Mouse (Mus musculus): ENCODE measurements at regions not wholly inside any gene's neighbourhood (a gene's known extent, or its start where the extent isn't known, plus 50 kb on each side); places are given as distances from the start of the nearest gene placed in this dataset.

DNA sequence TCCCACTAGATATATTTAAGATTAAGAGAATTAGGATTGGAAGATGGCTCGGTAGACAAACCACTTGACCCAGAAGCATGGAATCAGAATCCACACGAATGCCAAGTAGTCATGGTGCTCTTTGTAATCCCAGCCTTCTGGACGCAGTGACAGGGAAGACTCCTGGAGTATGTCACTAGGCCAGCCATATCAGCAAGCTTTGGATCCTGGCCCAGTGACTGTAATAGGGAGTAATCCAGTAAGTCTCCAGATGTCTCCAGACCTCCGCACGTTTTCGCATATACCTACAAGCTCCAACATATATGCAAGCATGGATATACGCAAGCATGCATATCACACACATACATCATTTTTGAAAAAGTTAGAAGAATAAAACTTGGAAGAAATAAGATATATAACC is 73.9 kb upstream of the H2afz start:
- Histone ChIP-seq H3K4me2 (replicated peaks; ENCODE audit: low read depth, low read length, severe bottlenecking) (no peak overlapping the region), H3K36me3 (ENCODE audit: control insufficient read depth, insufficient read depth, low read length) (no peaks in the 10 kb centered on the region), H3K9me3 (ENCODE audit: control insufficient read depth, low read length) (no peaks in the 10 kb centered on the region), H3K4me1 (ENCODE audit: control insufficient read depth, insufficient read depth, low read length) (no peaks in the 10 kb centered on the region), H3K9ac (ENCODE audit: low read depth, low read length, severe bottlenecking) (no peak overlapping the region), H3K27me3 (ENCODE audit: control insufficient read depth, insufficient read depth, low read length) (no peaks in the 10 kb centered on the region), H3K4me3 (replicated peaks; ENCODE audit: low read length) (no peak overlapping the region), H3K27ac (replicated peaks; ENCODE audit: low read depth, low read length) (no peak overlapping the region)
- ATAC-seq (ENCODE audit: low FRiP score, low read depth) (no peak), DNase-seq (ENCODE audit: low spot score) (no peak)
- no peak for TF ChIP-seq POLR2A (IDR thresholded peaks at IDR 0.05; ENCODE audit: borderline replicate concordance, extremely low read depth, insufficient read depth, insufficient read length)
- 91% methylated on average over 7 of the region's 7 CpGs for WGBS

DNA sequence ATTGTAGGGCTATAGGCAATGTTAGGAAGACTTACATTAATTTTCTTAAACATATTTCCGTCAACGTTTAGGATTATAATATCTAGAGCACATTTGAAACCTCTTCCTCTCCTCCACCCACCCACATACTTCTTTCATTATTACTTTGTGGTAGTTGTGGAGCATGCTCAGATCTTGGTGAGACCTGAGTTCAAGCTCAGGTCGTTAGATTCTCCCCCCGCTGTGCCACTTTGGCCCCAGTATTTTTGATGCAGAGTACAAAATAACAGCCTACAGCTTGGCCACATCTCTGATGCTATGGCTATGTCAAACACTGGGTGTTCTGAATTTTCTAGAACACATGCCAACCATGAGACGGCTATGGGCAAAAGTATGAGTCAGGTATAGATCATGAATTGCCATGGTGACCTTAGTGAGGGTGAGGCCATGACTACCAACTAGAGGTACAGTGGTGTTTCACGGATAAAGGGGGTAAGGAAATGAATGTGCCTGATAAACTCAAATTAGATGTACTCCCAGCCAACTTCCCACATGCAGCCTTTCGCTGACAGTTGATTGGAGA is 68.5 kb upstream of the H2afz start:
- Histone ChIP-seq H3K27ac (replicated peaks; ENCODE audit: low read depth, low read length) (no peak overlapping the region), H3K9ac (ENCODE audit: low read depth, low read length, severe bottlenecking) (no peak overlapping the region), H3K4me2 (replicated peaks; ENCODE audit: low read depth, low read length, severe bottlenecking) (no peak overlapping the region), H3K27me3 (ENCODE audit: control insufficient read depth, insufficient read depth, low read length) (no peaks in the 10 kb centered on the region), H3K9me3 (ENCODE audit: control insufficient read depth, low read length) (no peaks in the 10 kb centered on the region), H3K4me1 (ENCODE audit: control insufficient read depth, insufficient read depth, low read length) (no peaks in the 10 kb centered on the region), H3K4me3 (replicated peaks; ENCODE audit: low read length) (no peak overlapping the region), H3K36me3 (ENCODE audit: control insufficient read depth, insufficient read depth, low read length) (no peaks in the 10 kb centered on the region)
- DNase-seq (ENCODE audit: low spot score) (no peak), ATAC-seq (ENCODE audit: low FRiP score, low read depth) (no peak)
- 86% methylated on average over 7 of the region's 7 CpGs for WGBS
- no peak for TF ChIP-seq POLR2A (IDR thresholded peaks at IDR 0.05; ENCODE audit: borderline replicate concordance, extremely low read depth, insufficient read depth, insufficient read length)

DNA sequence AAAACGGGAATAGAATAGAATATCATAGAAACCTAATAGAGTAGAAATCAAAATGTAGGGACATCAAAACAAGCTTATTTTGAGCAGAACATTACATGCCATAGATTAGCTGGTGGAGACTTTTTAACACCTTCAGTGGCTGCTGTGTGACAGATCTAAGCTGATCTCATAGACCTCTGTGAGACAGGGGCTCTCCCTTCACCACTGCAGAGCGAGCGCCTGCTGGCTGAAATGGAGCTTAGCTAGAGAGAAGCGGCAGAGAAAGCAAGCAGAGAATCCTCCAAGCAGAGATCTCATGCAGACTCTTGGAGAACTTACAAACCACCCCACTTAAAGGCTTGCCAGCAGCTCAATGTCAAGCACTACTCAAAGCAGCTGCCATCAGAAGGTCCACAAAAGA is 65.5 kb upstream of the H2afz start:
- H3K9ac ChIP-seq (ENCODE audit: low read depth, low read length, severe bottlenecking), result no peak overlapping the region
- WGBS, result 80% methylated on average over 4 of the region's 4 CpGs
- no peak overlapping the region for H3K4me2 ChIP-seq (replicated peaks; ENCODE audit: low read depth, low read length, severe bottlenecking)
- no peak for TF ChIP-seq POLR2A (IDR thresholded peaks at IDR 0.05; ENCODE audit: borderline replicate concordance, extremely low read depth, insufficient read depth, insufficient read length)
- H3K4me1 ChIP-seq (ENCODE audit: control insufficient read depth, insufficient read depth, low read length), result no peaks in the 10 kb centered on the region
- DNase-seq (ENCODE audit: low spot score) (no peak), ATAC-seq (ENCODE audit: low FRiP score, low read depth) (no peak)
- H3K4me3 ChIP-seq (replicated peaks; ENCODE audit: low read length), result no peak overlapping the region
- no peaks in the 10 kb centered on the region for H3K9me3 ChIP-seq (ENCODE audit: control insufficient read depth, low read length)
- no peaks in the 10 kb centered on the region for H3K27me3 ChIP-seq (ENCODE audit: control insufficient read depth, insufficient read depth, low read length)
- H3K27ac ChIP-seq (replicated peaks; ENCODE audit: low read depth, low read length), result no peak overlapping the region
- H3K36me3 ChIP-seq (ENCODE audit: control insufficient read depth, insufficient read depth, low read length), result no peaks in the 10 kb centered on the region

DNA sequence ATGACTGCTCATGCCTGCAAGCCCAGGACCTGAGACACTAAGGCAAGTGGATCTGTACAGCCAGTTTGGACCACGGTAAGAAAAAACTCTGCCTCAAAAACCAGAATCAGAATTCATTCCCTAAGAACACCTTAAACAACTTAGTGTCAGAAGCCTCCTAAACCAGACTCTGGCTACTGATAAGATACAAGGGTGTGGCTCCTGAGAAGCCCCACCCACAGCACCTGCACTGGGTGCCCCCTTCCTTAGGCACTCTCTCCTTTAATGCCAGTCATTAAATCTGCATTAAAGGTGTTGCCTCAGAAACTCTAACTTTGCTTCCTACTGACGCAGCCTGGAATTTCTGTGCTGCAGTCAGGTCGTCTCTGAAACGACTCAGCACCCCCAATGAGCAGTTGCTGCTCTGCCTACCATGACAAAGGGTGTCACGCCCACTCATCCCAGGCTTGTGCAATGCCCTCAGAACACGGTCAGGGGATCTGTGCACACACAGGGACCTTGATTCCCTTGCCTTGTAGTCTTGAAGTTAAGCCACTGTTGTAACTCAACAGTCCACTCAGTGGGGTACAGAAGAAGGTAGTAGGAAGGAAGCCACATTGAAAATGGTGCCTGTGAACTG is 62.8 kb upstream of the H2afz start:
- 47% methylated on average over 6 of the region's 6 CpGs for WGBS
- TF ChIP-seq POLR2A (IDR thresholded peaks at IDR 0.05; ENCODE audit: borderline replicate concordance, extremely low read depth, insufficient read depth, insufficient read length), result no peak
- Histone ChIP-seq H3K27ac (replicated peaks; ENCODE audit: low read depth, low read length) (no peak overlapping the region), H3K4me2 (replicated peaks; ENCODE audit: low read depth, low read length, severe bottlenecking) (no peak overlapping the region), H3K9ac (ENCODE audit: low read depth, low read length, severe bottlenecking) (no peak overlapping the region), H3K9me3 (ENCODE audit: control insufficient read depth, low read length) (no peaks in the 10 kb centered on the region), H3K4me3 (replicated peaks; ENCODE audit: low read length) (no peak overlapping the region), H3K36me3 (ENCODE audit: control insufficient read depth, insufficient read depth, low read length) (no peaks in the 10 kb centered on the region), H3K27me3 (ENCODE audit: control insufficient read depth, insufficient read depth, low read length) (no peaks in the 10 kb centered on the region), H3K4me1 (ENCODE audit: control insufficient read depth, insufficient read depth, low read length) (peaks cover 3% of the 10 kb centered on the region; the same call in 1 of the 2 replicates)
- ATAC-seq (ENCODE audit: low FRiP score, low read depth) (no peak), DNase-seq (ENCODE audit: low spot score) (no peak)

DNA sequence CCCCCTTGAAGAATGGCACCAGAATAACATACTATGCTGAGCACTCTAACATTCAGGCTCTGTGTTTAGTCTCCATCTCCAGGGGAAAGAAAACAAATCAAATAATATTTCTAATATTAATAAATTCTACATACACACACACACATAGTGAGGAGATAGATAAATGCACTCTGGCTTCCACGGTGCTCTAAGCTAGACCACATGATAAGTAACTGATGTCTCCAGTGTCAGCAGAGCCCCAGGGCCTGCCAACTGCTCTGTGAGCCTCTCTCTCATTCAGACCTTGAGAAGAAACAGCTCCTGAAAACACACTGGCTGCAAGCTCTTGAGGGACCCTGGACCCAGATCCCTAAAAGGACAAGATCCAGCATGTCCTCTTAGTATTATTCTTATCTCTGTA is 56.9 kb upstream of the H2afz start:
- DNase-seq (ENCODE audit: low spot score) (no peak), ATAC-seq (ENCODE audit: low FRiP score, low read depth) (no peak)
- no peak overlapping the region for H3K4me2 ChIP-seq (replicated peaks; ENCODE audit: low read depth, low read length, severe bottlenecking)
- no peak overlapping the region for H3K27ac ChIP-seq (replicated peaks; ENCODE audit: low read depth, low read length)
- H3K9ac ChIP-seq (ENCODE audit: low read depth, low read length, severe bottlenecking), result no peak overlapping the region
- H3K36me3 ChIP-seq (ENCODE audit: control insufficient read depth, insufficient read depth, low read length), result no peaks in the 10 kb centered on the region
- no peaks in the 10 kb centered on the region for H3K9me3 ChIP-seq (ENCODE audit: control insufficient read depth, low read length)
- peaks cover 3% of the 10 kb centered on the region; the same call in 1 of the 2 replicates for H3K4me1 ChIP-seq (ENCODE audit: control insufficient read depth, insufficient read depth, low read length)
- H3K4me3 ChIP-seq (replicated peaks; ENCODE audit: low read length), result no peak overlapping the region
- H3K27me3 ChIP-seq (ENCODE audit: control insufficient read depth, insufficient read depth, low read length), result no peaks in the 10 kb centered on the region
- no peak for TF ChIP-seq POLR2A (IDR thresholded peaks at IDR 0.05; ENCODE audit: borderline replicate concordance, extremely low read depth, insufficient read depth, insufficient read length)
- 84% methylated on average over 1 of the region's 1 CpGs for WGBS
